Mouse (Mus musculus): ENCODE measurements at regions not wholly inside any gene's neighbourhood (a gene's known extent, or its start where the extent isn't known, plus 50 kb on each side); places are given as distances from the start of the nearest gene placed in this dataset.

DNA sequence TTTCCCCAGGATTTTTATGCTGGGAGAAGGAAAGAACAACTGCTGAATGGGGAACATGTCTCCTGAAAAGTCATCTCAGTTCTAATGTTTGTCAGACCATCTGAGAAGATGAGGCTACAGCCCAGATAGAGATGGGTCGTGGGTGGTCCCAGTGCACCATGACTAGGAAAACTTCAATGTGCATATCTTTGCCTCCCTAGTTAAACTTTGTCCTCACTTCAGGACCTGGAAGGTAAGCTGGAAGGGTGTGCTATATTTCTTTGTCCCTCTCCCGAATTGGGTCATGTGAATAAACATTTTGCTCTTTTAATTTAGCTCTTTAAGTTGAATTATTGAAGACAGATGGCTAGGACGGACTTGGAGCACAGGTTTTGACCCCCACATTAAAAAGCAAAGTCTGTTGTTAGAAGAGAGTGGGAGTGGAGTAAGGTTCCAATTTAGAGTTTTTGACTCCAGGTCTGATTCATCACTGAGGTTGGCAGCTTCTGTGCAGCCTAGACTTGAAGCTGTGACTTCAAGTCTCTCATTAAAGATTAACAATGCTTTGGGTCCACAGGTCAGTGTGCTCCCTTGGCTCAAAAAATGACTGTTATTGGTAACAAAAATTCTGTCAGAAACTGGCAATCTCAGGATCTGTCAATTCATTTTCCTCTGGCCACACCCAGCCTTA, 675.8 kb downstream of the Sorcs3 start:
- no peak for TF ChIP-seq CTCF (IDR thresholded peaks at IDR 0.05; ENCODE audit: borderline replicate concordance, extremely low read depth, insufficient read depth, insufficient read length)
- no peak for TF ChIP-seq POLR2A (IDR thresholded peaks at IDR 0.05; ENCODE audit: borderline replicate concordance, extremely low read depth, insufficient read depth, insufficient read length, poor library complexity, severe bottlenecking)
